Mouse (Mus musculus): ENCODE measurements around the gene Spint2. TPM values are rescaled to one million over a fixed set of nuclear protein-coding genes. Genes with fewer than 3 reads are reported as not detected.

The Spint2 gene
- 470 and 522 TPM in 2 replicates for polyA plus RNA-seq (2014; fragmentation: Nextera tagmentation; extraction: Ambion mirVana)

- no peaks in the 10 kb centered on the region for H3K36me3 ChIP-seq (ENCODE audit: control insufficient read depth, insufficient read depth, low read length)
- DNase-seq (ENCODE audit: low spot score) = peak; percentile 91
- H3K4me3 ChIP-seq (ENCODE audit: low read depth, low read length) = peak within 1 kb of the TSS; percentile 53
- H3K4me1 ChIP-seq (replicated peaks; ENCODE audit: control insufficient read depth, insufficient read depth, low read length) = peaks cover 8% of the 10 kb centered on the region; the same call in 1 of the 2 replicates
- peak within 1 kb of the TSS; percentile 65 for H3K9ac ChIP-seq (ENCODE audit: low read length)
- peaks cover 8% of the 10 kb centered on the region for H3K27me3 ChIP-seq (replicated peaks; ENCODE audit: control insufficient read depth, insufficient read depth, low read length)
- WGBS = under 1% methylated on average over 80 of the region's 80 CpGs
- H3K9me3 ChIP-seq (ENCODE audit: control insufficient read depth, low read length) = no peaks in the 10 kb centered on the region
- peak within 1 kb of the TSS; percentile 66 for H3K27ac ChIP-seq (ENCODE audit: low read depth)
- ATAC-seq (replicated peaks; ENCODE audit: low FRiP score, low TSS enrichment, low read depth) = peak; percentile 91
- H3K4me2 ChIP-seq (ENCODE audit: low read length) = peak within 1 kb of the TSS; percentile 88
These were observed at the start of gene Spint2 for GRCm38 (mm10) chr7:29281201-29282073. Gene Spint2 (minus strand): TSS chr7:29281912.

GRCm38 (mm10) chr7:29328984-29329383 is 47.3 kb upstream of the Spint2 start:
- Histone ChIP-seq H3K36me3 (ENCODE audit: control insufficient read depth, insufficient read depth, low read length) (peaks cover 63% of the 10 kb centered on the region), H3K4me1 (replicated peaks; ENCODE audit: control insufficient read depth, insufficient read depth, low read length) (no peaks in the 10 kb centered on the region)
- ATAC-seq (replicated peaks; ENCODE audit: low FRiP score, low TSS enrichment, low read depth) = no peak

GRCm38 (mm10) chr7:29327087-29327486 is 45.4 kb upstream of the Spint2 start:
- WGBS = 69% methylated on average over 6 of the region's 6 CpGs
- no peaks in the 10 kb centered on the region for H3K9me3 ChIP-seq (ENCODE audit: control insufficient read depth, low read length)
- H3K9ac ChIP-seq (ENCODE audit: low read length) = no peak overlapping the region
- no peak overlapping the region for H3K4me2 ChIP-seq (ENCODE audit: low read length)
- no peaks in the 10 kb centered on the region for H3K27me3 ChIP-seq (replicated peaks; ENCODE audit: control insufficient read depth, insufficient read depth, low read length)
- H3K4me3 ChIP-seq (ENCODE audit: low read depth, low read length) = no peak overlapping the region
- DNase-seq (ENCODE audit: low spot score) (no peak), ATAC-seq (replicated peaks; ENCODE audit: low FRiP score, low TSS enrichment, low read depth) (no peak)
- H3K36me3 ChIP-seq (ENCODE audit: control insufficient read depth, insufficient read depth, low read length) = peaks cover 66% of the 10 kb centered on the region
- no peaks in the 10 kb centered on the region for H3K4me1 ChIP-seq (replicated peaks; ENCODE audit: control insufficient read depth, insufficient read depth, low read length)
- H3K27ac ChIP-seq (ENCODE audit: low read depth) = no peak overlapping the region

More at GRCm38 (mm10) chr7:29328984-29329383, 47.3 kb upstream of the Spint2 start:
- H3K9me3 ChIP-seq (ENCODE audit: control insufficient read depth, low read length) = no peaks in the 10 kb centered on the region
- DNase-seq (ENCODE audit: low spot score) = no peak
- no peak overlapping the region for H3K4me2 ChIP-seq (ENCODE audit: low read length)
- H3K4me3 ChIP-seq (ENCODE audit: low read depth, low read length) = no peak overlapping the region
- 94% methylated on average over 16 of the region's 16 CpGs for WGBS
- no peak overlapping the region for H3K9ac ChIP-seq (ENCODE audit: low read length)
- H3K27ac ChIP-seq (ENCODE audit: low read depth) = no peak overlapping the region
- no peaks in the 10 kb centered on the region for H3K27me3 ChIP-seq (replicated peaks; ENCODE audit: control insufficient read depth, insufficient read depth, low read length)

GRCm38 (mm10) chr7:29319337-29320307 is 37.9 kb upstream of the Spint2 start:
- Histone ChIP-seq H3K4me3 (ENCODE audit: low read depth, low read length) (peak overlapping the region; percentile 28), H3K4me2 (ENCODE audit: low read length) (peak overlapping the region; percentile 49), H3K27ac (ENCODE audit: low read depth) (peak overlapping the region; percentile 92), H3K4me1 (replicated peaks; ENCODE audit: control insufficient read depth, insufficient read depth, low read length) (peaks cover 48% of the 10 kb centered on the region), H3K9me3 (ENCODE audit: control insufficient read depth, low read length) (no peaks in the 10 kb centered on the region), H3K27me3 (replicated peaks; ENCODE audit: control insufficient read depth, insufficient read depth, low read length) (no peaks in the 10 kb centered on the region), H3K36me3 (ENCODE audit: control insufficient read depth, insufficient read depth, low read length) (peaks cover 14% of the 10 kb centered on the region), H3K9ac (ENCODE audit: low read length) (peak overlapping the region; percentile 38)
- DNase-seq (ENCODE audit: low spot score) = no peak
- no peak for ATAC-seq (replicated peaks; ENCODE audit: low FRiP score, low TSS enrichment, low read depth)
- 13% methylated on average over 19 of the region's 19 CpGs for WGBS

GRCm38 (mm10) chr7:29318115-29318911 is 36.6 kb upstream of the Spint2 start:
- peak; percentile 25; the same call in 1 of the 2 replicates for ATAC-seq (replicated peaks; ENCODE audit: low FRiP score, low TSS enrichment, low read depth)
- Histone ChIP-seq H3K4me2 (ENCODE audit: low read length) (peak overlapping the region; percentile 49), H3K4me3 (ENCODE audit: low read depth, low read length) (peak overlapping the region; percentile 28), H3K27me3 (replicated peaks; ENCODE audit: control insufficient read depth, insufficient read depth, low read length) (no peaks in the 10 kb centered on the region), H3K4me1 (replicated peaks; ENCODE audit: control insufficient read depth, insufficient read depth, low read length) (peaks cover 48% of the 10 kb centered on the region), H3K9me3 (ENCODE audit: control insufficient read depth, low read length) (no peaks in the 10 kb centered on the region), H3K27ac (ENCODE audit: low read depth) (peak overlapping the region; percentile 92), H3K36me3 (ENCODE audit: control insufficient read depth, insufficient read depth, low read length) (0 out of 2 replicates have a peak, but pooled peaks cover 5% of the 10 kb centered on the region), H3K9ac (ENCODE audit: low read length) (peak overlapping the region; percentile 38; the same call in 1 of the 2 replicates)
- DNase-seq (ENCODE audit: low spot score) = peak; percentile 76
- 8% methylated on average over 18 of the region's 18 CpGs for WGBS

GRCm38 (mm10) chr7:29317558-29317957 is 35.8 kb upstream of the Spint2 start:
- DNase-seq (ENCODE audit: low spot score) (peak; percentile 80), ATAC-seq (replicated peaks; ENCODE audit: low FRiP score, low TSS enrichment, low read depth) (peak; percentile 70)
- H3K9me3 ChIP-seq (ENCODE audit: control insufficient read depth, low read length) = no peaks in the 10 kb centered on the region
- peak overlapping the region; percentile 13; the same call in 1 of the 2 replicates for H3K9ac ChIP-seq (ENCODE audit: low read length)
- peaks cover 48% of the 10 kb centered on the region for H3K4me1 ChIP-seq (replicated peaks; ENCODE audit: control insufficient read depth, insufficient read depth, low read length)
- peak overlapping the region; percentile 0; the same call in 1 of the 2 replicates for H3K4me3 ChIP-seq (ENCODE audit: low read depth, low read length)
- H3K36me3 ChIP-seq (ENCODE audit: control insufficient read depth, insufficient read depth, low read length) = 0 out of 2 replicates have a peak, but pooled peaks cover under 1% of the 10 kb centered on the region
- peak overlapping the region; percentile 92 for H3K27ac ChIP-seq (ENCODE audit: low read depth)
- 0% methylated on average over 2 of the region's 2 CpGs for WGBS
- H3K27me3 ChIP-seq (replicated peaks; ENCODE audit: control insufficient read depth, insufficient read depth, low read length) = no peaks in the 10 kb centered on the region
- peak overlapping the region; percentile 49 for H3K4me2 ChIP-seq (ENCODE audit: low read length)

- Histone ChIP-seq H3K4me3 (ENCODE audit: low read depth, low read length) (peak overlapping the region; percentile 0; the same call in 1 of the 2 replicates), H3K9me3 (ENCODE audit: control insufficient read depth, low read length) (no peaks in the 10 kb centered on the region), H3K4me1 (replicated peaks; ENCODE audit: control insufficient read depth, insufficient read depth, low read length) (peaks cover 48% of the 10 kb centered on the region), H3K27me3 (replicated peaks; ENCODE audit: control insufficient read depth, insufficient read depth, low read length) (no peaks in the 10 kb centered on the region), H3K4me2 (ENCODE audit: low read length) (peak overlapping the region; percentile 49), H3K9ac (ENCODE audit: low read length) (peak overlapping the region; percentile 13; the same call in 1 of the 2 replicates), H3K36me3 (ENCODE audit: control insufficient read depth, insufficient read depth, low read length) (no peaks in the 10 kb centered on the region), H3K27ac (ENCODE audit: low read depth) (peak overlapping the region; percentile 92)
- DNase-seq (ENCODE audit: low spot score) (no peak), ATAC-seq (replicated peaks; ENCODE audit: low FRiP score, low TSS enrichment, low read depth) (peak; percentile 34)
- 3% methylated on average over 10 of the region's 10 CpGs for WGBS
These were observed 35.3 kb upstream of the Spint2 start for GRCm38 (mm10) chr7:29316976-29317375.

Measured in intestine, embryonic 14.5 days (tissue).